Mouse (Mus musculus): ENCODE data around the gene Usp28. TPM values are rescaled to one million over a fixed set of nuclear protein-coding genes. Genes with fewer than 3 reads are reported as not detected.

Usp28 gene
- total and polyA plus RNA-seq, 2 experiments from 2014 or later: 93.1 to 102 TPM

GRCm38 (mm10) chr9:49024529-49024928 is 39.4 kb downstream of the Usp28 start:
- no peaks in the 10 kb centered on the region for H3K9me3 ChIP-seq (replicated peaks; ENCODE audit: control insufficient read depth, low read length)
- TF ChIP-seq EP300 (IDR thresholded peaks at IDR 0.05; ENCODE audit: low read depth) (no peak), CTCF (IDR thresholded peaks at IDR 0.05; ENCODE audit: low read depth) (no peak)
- 0 out of 2 replicates have a peak, but pooled peaks cover 5% of the 10 kb centered on the region for H3K4me1 ChIP-seq (ENCODE audit: control insufficient read depth, insufficient read depth)
- H3K4me2 ChIP-seq (ENCODE audit: low read depth, low read length): no peak overlapping the region
- ATAC-seq (ENCODE audit: insufficient read depth, low read depth) (no peak), DNase-seq (ENCODE audit: low spot score) (no peak)
- H3K27me3 ChIP-seq (ENCODE audit: control insufficient read depth, insufficient read depth, low read length): no peaks in the 10 kb centered on the region
- H3K4me3 ChIP-seq (ENCODE audit: low read depth, low read length): no peak overlapping the region
- no peak overlapping the region for H3K9ac ChIP-seq (replicated peaks; ENCODE audit: low read depth, low read length)
- 97% methylated on average over 2 of the region's 2 CpGs for WGBS
- H3K36me3 ChIP-seq (replicated peaks; ENCODE audit: control insufficient read depth, insufficient read depth, low read length): peaks cover 76% of the 10 kb centered on the region
- no peak overlapping the region for H3K27ac ChIP-seq (ENCODE audit: low read depth)

DNA sequence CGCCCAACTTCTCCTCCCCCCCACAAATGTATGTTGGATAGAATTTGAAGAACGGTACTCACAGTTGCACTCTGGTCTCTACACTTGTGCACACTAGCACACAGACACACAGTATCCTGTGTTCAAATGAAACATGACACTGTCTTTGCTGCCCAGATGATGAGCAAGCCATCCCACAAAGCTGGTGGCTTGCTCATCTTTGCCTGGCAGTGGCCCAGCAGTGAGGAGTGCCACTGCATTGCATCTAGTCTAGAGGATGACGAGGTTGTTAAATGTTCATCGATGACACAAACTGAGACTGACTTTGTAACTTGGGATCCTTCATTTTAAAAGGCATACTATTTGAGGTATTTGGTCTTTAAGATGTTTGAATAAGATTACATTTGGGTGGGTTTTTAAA is 49.6 kb downstream of the Usp28 start:
- Histone ChIP-seq H3K27me3 (ENCODE audit: control insufficient read depth, insufficient read depth, low read length) (no peaks in the 10 kb centered on the region), H3K9me3 (replicated peaks; ENCODE audit: control insufficient read depth, low read length) (no peaks in the 10 kb centered on the region), H3K4me3 (ENCODE audit: low read depth, low read length) (no peak overlapping the region), H3K4me1 (ENCODE audit: control insufficient read depth, insufficient read depth) (no peaks in the 10 kb centered on the region), H3K4me2 (ENCODE audit: low read depth, low read length) (no peak overlapping the region), H3K36me3 (replicated peaks; ENCODE audit: control insufficient read depth, insufficient read depth, low read length) (peaks cover 97% of the 10 kb centered on the region), H3K27ac (ENCODE audit: low read depth) (no peak overlapping the region), H3K9ac (replicated peaks; ENCODE audit: low read depth, low read length) (no peak overlapping the region)
- ATAC-seq (ENCODE audit: insufficient read depth, low read depth) (no peak), DNase-seq (ENCODE audit: low spot score) (no peak)
- TF ChIP-seq CTCF (IDR thresholded peaks at IDR 0.05; ENCODE audit: low read depth) (no peak), EP300 (IDR thresholded peaks at IDR 0.05; ENCODE audit: low read depth) (no peak)
- WGBS: 91% methylated on average over 4 of the region's 4 CpGs

- Histone ChIP-seq H3K4me1 (ENCODE audit: control insufficient read depth, insufficient read depth) (no peaks in the 10 kb centered on the region), H3K36me3 (replicated peaks; ENCODE audit: control insufficient read depth, insufficient read depth, low read length) (no peaks in the 10 kb centered on the region), H3K9ac (replicated peaks; ENCODE audit: low read depth, low read length) (no peak overlapping the region), H3K27ac (ENCODE audit: low read depth) (no peak overlapping the region), H3K9me3 (replicated peaks; ENCODE audit: control insufficient read depth, low read length) (no peaks in the 10 kb centered on the region), H3K4me3 (ENCODE audit: low read depth, low read length) (no peak overlapping the region), H3K4me2 (ENCODE audit: low read depth, low read length) (no peak overlapping the region), H3K27me3 (ENCODE audit: control insufficient read depth, insufficient read depth, low read length) (no peaks in the 10 kb centered on the region)
- 58% methylated on average over 5 of the region's 5 CpGs for WGBS
- DNase-seq (ENCODE audit: low spot score) (no peak), ATAC-seq (ENCODE audit: insufficient read depth, low read depth) (no peak)
- no peak for TF ChIP-seq EP300 (IDR thresholded peaks at IDR 0.05; ENCODE audit: low read depth)
Measured at GRCm38 (mm10) chr9:49050901-49051300, 65.7 kb downstream of the Usp28 start.

DNA sequence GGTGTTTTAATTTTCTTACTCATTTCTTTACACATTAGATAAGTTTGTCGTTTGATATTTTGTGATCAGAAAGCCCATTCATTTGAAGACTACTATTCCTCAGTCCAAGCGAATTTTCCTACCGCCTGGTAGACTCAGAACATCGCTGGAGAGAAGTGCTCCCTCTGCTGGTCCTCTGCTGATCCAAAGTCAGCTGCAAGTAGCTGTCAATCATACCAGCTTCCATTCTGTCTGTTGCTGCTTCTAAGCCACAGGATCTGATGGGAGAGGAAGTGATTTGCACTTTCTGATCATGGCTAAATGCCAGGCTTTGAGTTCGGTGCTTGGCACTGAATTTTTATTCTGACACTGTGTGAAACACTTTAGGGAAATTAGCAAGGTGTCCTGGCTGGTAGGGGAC is 66.2 kb downstream of the Usp28 start:
- 6% methylated on average over 5 of the region's 5 CpGs for whole genome bisulfite sequencing
- peak; percentile 56 for DNase-seq (ENCODE audit: low spot score)
- Histone ChIP-seq H3K27me3 (ENCODE audit: control insufficient read depth, insufficient read depth, low read length) (no peaks in the 10 kb centered on the region), H3K4me2 (ENCODE audit: low read depth, low read length) (no peak overlapping the region), H3K27ac (ENCODE audit: low read depth) (no peak overlapping the region), H3K9ac (replicated peaks; ENCODE audit: low read depth, low read length) (no peak overlapping the region), H3K4me3 (ENCODE audit: low read depth, low read length) (no peak overlapping the region), H3K4me1 (ENCODE audit: control insufficient read depth, insufficient read depth) (peaks cover 3% of the 10 kb centered on the region; the same call in 1 of the 2 replicates), H3K9me3 (replicated peaks; ENCODE audit: control insufficient read depth, low read length) (no peaks in the 10 kb centered on the region), H3K36me3 (replicated peaks; ENCODE audit: control insufficient read depth, insufficient read depth, low read length) (no peaks in the 10 kb centered on the region)
- ATAC-seq (ENCODE audit: insufficient read depth, low read depth): no peak
- TF ChIP-seq EP300 (IDR thresholded peaks at IDR 0.05; ENCODE audit: low read depth) (no peak), CTCF (IDR thresholded peaks at IDR 0.05; ENCODE audit: low read depth) (peak; percentile 77)

DNA sequence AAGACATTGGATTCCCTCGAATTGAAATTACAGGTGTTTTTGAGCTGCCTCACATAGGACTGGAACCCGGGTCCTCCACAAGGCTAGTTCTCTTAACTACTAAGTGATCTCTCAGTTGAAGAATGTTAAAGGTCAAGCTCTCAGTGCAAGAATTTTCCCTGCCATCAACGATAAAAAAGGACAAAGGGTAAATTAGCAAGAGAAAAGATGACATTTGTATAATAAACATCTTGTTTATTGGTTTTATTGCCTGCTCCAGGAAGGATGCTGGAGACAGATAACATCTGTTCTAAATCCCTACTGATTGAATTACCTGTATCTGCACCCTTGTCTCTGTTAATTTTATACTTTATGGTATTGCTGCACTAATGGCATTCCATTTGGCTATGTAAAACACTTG is 68.9 kb downstream of the Usp28 start:
- Histone ChIP-seq H3K9me3 (replicated peaks; ENCODE audit: control insufficient read depth, low read length) (no peaks in the 10 kb centered on the region), H3K4me1 (ENCODE audit: control insufficient read depth, insufficient read depth) (peaks cover 12% of the 10 kb centered on the region; the same call in 1 of the 2 replicates), H3K27me3 (ENCODE audit: control insufficient read depth, insufficient read depth, low read length) (no peaks in the 10 kb centered on the region), H3K4me2 (ENCODE audit: low read depth, low read length) (no peak overlapping the region), H3K4me3 (ENCODE audit: low read depth, low read length) (no peak overlapping the region), H3K9ac (replicated peaks; ENCODE audit: low read depth, low read length) (no peak overlapping the region), H3K36me3 (replicated peaks; ENCODE audit: control insufficient read depth, insufficient read depth, low read length) (0 out of 2 replicates have a peak, but pooled peaks cover 3% of the 10 kb centered on the region), H3K27ac (ENCODE audit: low read depth) (no peak overlapping the region)
- WGBS: 74% methylated on average over 3 of the region's 3 CpGs
- DNase-seq (ENCODE audit: low spot score) (no peak), ATAC-seq (ENCODE audit: insufficient read depth, low read depth) (no peak)
- no peak for TF ChIP-seq EP300 (IDR thresholded peaks at IDR 0.05; ENCODE audit: low read depth)
- TF ChIP-seq CTCF (IDR thresholded peaks at IDR 0.05; ENCODE audit: low read depth): no peak
